Comparison of ENCODE assay signal across 11 mouse cellular contexts in genomic region chr19:10974238-10974865, GRCm38 (mm10). TPM values are rescaled to one million over a fixed set of nuclear protein-coding genes. Genes with fewer than 3 reads are reported as not detected.
A peak's percentile ranks its signal among the peaks of the same experiment; 100 is the strongest.
DNase-seq lines count a peak whose midpoint lies in the region; ATAC-seq and TF ChIP-seq lines count a peak whose summit lies in the region.
"Had no signal": no experiment of that assay in that cellular context is flagged by ENCODE, and none has a peak within 500 bp of the region (broad histone marks: within the 10 kb centered on the region; RNA-seq: fewer than 3 reads in every experiment).

Gene Ms4a10 (minus strand): TSS chr19:10974670.

- H3K36me3 ChIP-seq in heart, embryonic 10.5 days: no peaks in the 10 kb centered on the region
- H3K36me3 ChIP-seq in limb, embryonic 11.5 days (ENCODE audit: control insufficient read depth, insufficient read depth, low read length): no peaks in the 10 kb centered on the region
- H3K36me3 ChIP-seq in limb, embryonic 10.5 days: no peaks in the 10 kb centered on the region
- no peaks in the 10 kb centered on the region for H3K36me3 ChIP-seq in intestine, embryonic 14.5 days (ENCODE audit: control insufficient read depth, insufficient read depth, low read length)
- no peaks in the 10 kb centered on the region for H3K36me3 ChIP-seq in myocyte (ENCODE audit: control insufficient read depth, insufficient read depth)
- H3K36me3 ChIP-seq in forebrain, embryonic 10.5 days (replicated peaks): no peaks in the 10 kb centered on the region

- TF ChIP-seq POLR2A in myocyte (IDR thresholded peaks at IDR 0.05; ENCODE audit: insufficient read length, low read depth): no peak

- H3K27ac ChIP-seq in heart, embryonic 10.5 days: no peak within 1 kb of the TSS
- no peak within 1 kb of the TSS for H3K27ac ChIP-seq in limb, embryonic 11.5 days (replicated peaks; ENCODE audit: low read depth, low read length)
- H3K27ac ChIP-seq in limb, embryonic 10.5 days: no peak within 1 kb of the TSS
- peak within 1 kb of the TSS; percentile 79 for H3K27ac ChIP-seq in intestine, embryonic 14.5 days (ENCODE audit: low read depth)
- H3K27ac ChIP-seq in forebrain, embryonic 10.5 days: no peak within 1 kb of the TSS
- H3K27ac ChIP-seq: layer of hippocampus, adult 2 months had no signal

- peaks cover 9% of the 10 kb centered on the region; the same call in 1 of the 2 replicates for H3K27me3 ChIP-seq in heart, embryonic 10.5 days (ENCODE audit: insufficient read depth, poor library complexity, severe bottlenecking)
- no peaks in the 10 kb centered on the region for H3K27me3 ChIP-seq in limb, embryonic 11.5 days (ENCODE audit: control insufficient read depth, insufficient read depth, low read length)
- no peaks in the 10 kb centered on the region for H3K27me3 ChIP-seq in limb, embryonic 10.5 days (ENCODE audit: low read depth, poor library complexity, severe bottlenecking)
- no peaks in the 10 kb centered on the region for H3K27me3 ChIP-seq in intestine, embryonic 14.5 days (replicated peaks; ENCODE audit: control insufficient read depth, insufficient read depth, low read length)
- H3K27me3 ChIP-seq in myocyte (ENCODE audit: control insufficient read depth, insufficient read depth, insufficient read length): no peaks in the 10 kb centered on the region
- 0 out of 2 replicates have a peak, but pooled peaks cover 7% of the 10 kb centered on the region for H3K27me3 ChIP-seq in forebrain, embryonic 10.5 days (ENCODE audit: poor library complexity, severe bottlenecking)

- H3K79me2 ChIP-seq in myocyte (ENCODE audit: control insufficient read depth, insufficient read depth): no peaks in the 10 kb centered on the region

- no peaks in the 10 kb centered on the region for H3K9me3 ChIP-seq in heart, embryonic 10.5 days
- H3K9me3 ChIP-seq in limb, embryonic 11.5 days (ENCODE audit: control insufficient read depth, low read length): 0 out of 2 replicates have a peak, but pooled peaks cover 3% of the 10 kb centered on the region
- no peaks in the 10 kb centered on the region for H3K9me3 ChIP-seq in limb, embryonic 10.5 days (replicated peaks)
- no peaks in the 10 kb centered on the region; the same call in 1 of the 2 replicates for H3K9me3 ChIP-seq in intestine, embryonic 14.5 days (ENCODE audit: control insufficient read depth, low read length)
- peaks cover 14% of the 10 kb centered on the region; the same call in 1 of the 2 replicates for H3K9me3 ChIP-seq in forebrain, embryonic 10.5 days

- no peak within 1 kb of the TSS for H3K9ac ChIP-seq in limb, embryonic 11.5 days (ENCODE audit: low read length)
- no peak within 1 kb of the TSS for H3K9ac ChIP-seq in intestine, embryonic 14.5 days (ENCODE audit: low read length)

- no peak within 1 kb of the TSS for H3K4me2 ChIP-seq in limb, embryonic 11.5 days (ENCODE audit: low read depth, severe bottlenecking)
- peak within 1 kb of the TSS; percentile 20 for H3K4me2 ChIP-seq in intestine, embryonic 14.5 days (ENCODE audit: low read length)
- H3K4me2 ChIP-seq in myocyte (ENCODE audit: low read depth): peak within 1 kb of the TSS; percentile 54

- no peak within 1 kb of the TSS for H3K4me3 ChIP-seq in heart, embryonic 10.5 days
- no peak within 1 kb of the TSS for H3K4me3 ChIP-seq in limb, embryonic 11.5 days (ENCODE audit: low read depth, low read length)
- H3K4me3 ChIP-seq in limb, embryonic 10.5 days: no peak within 1 kb of the TSS
- no peak within 1 kb of the TSS; the same call in 1 of the 2 replicates for H3K4me3 ChIP-seq in intestine, embryonic 14.5 days (ENCODE audit: low read depth, low read length)
- no peak within 1 kb of the TSS for H3K4me3 ChIP-seq in myocyte
- no peak within 1 kb of the TSS for H3K4me3 ChIP-seq in forebrain, embryonic 10.5 days
- H3K4me3 ChIP-seq: layer of hippocampus, adult 2 months had no signal

- DNase-seq in heart, adult 11 months: peak; percentile 94
- no peak for DNase-seq in heart, embryonic 10.5 days (ENCODE audit: low spot score)
- no peak for DNase-seq in limb, embryonic 11.5 days (ENCODE audit: low spot score)
- no peak for DNase-seq in limb, embryonic 10.5 days (ENCODE audit: low spot score)
- DNase-seq in intestine, embryonic 14.5 days (ENCODE audit: low spot score): no peak
- DNase-seq in forebrain, embryonic 10.5 days (ENCODE audit: extremely low spot score, low spot score): no peak
- no peak for DNase-seq in cerebellum, postnatal 14 days
- DNase-seq: cerebellum, adult 8-10 months; thymus, postnatal 36 days had no signal

- peak; percentile 65; the same call in 1 of the 2 replicates for ATAC-seq in limb, embryonic 11.5 days (ENCODE audit: insufficient number of reproducible peaks, low FRiP score, low TSS enrichment, low read depth)
- ATAC-seq in intestine, embryonic 14.5 days (replicated peaks; ENCODE audit: low FRiP score, low TSS enrichment, low read depth): peak; percentile 53

- WGBS in heart, embryonic 10.5 days: 34% methylated on average over 4 of the region's 4 CpGs
- WGBS in limb, embryonic 11.5 days: 28% methylated on average over 4 of the region's 4 CpGs
- WGBS in limb, embryonic 10.5 days: 43% methylated on average over 4 of the region's 4 CpGs
- WGBS in intestine, embryonic 14.5 days: 14% methylated on average over 4 of the region's 4 CpGs
- 73% methylated on average over 4 of the region's 4 CpGs for whole genome bisulfite sequencing in forebrain, embryonic 10.5 days

- no peak within 1 kb of the TSS for H3ac ChIP-seq in myocyte (ENCODE audit: control insufficient read depth, insufficient read length)

- H3K4me1 ChIP-seq in heart, embryonic 10.5 days: peaks cover 10% of the 10 kb centered on the region
- H3K4me1 ChIP-seq in limb, embryonic 11.5 days (ENCODE audit: control insufficient read depth, insufficient read depth, low read length): no peaks in the 10 kb centered on the region
- peaks cover 14% of the 10 kb centered on the region; the same call in 1 of the 2 replicates for H3K4me1 ChIP-seq in limb, embryonic 10.5 days
- peaks cover 20% of the 10 kb centered on the region for H3K4me1 ChIP-seq in intestine, embryonic 14.5 days (replicated peaks; ENCODE audit: control insufficient read depth, insufficient read depth, low read length)
- peaks cover 4% of the 10 kb centered on the region for H3K4me1 ChIP-seq in forebrain, embryonic 10.5 days

TF ChIP-seq in myocyte, 11 proteins besides CTCF, POLR2A, EP300 and RAD21:
- TF ChIP-seq REST (IDR thresholded peaks at IDR 0.05; ENCODE audit: insufficient read depth, insufficient read length) (no peak), CEBPB (IDR thresholded peaks at IDR 0.05; ENCODE audit: insufficient read depth, poor library complexity, severe bottlenecking) (no peak), E2F4 (IDR thresholded peaks at IDR 0.05; ENCODE audit: insufficient read depth) (no peak), USF1 (IDR thresholded peaks at IDR 0.05; ENCODE audit: low read depth) (no peak), TCF12 (IDR thresholded peaks at IDR 0.05; ENCODE audit: insufficient read depth, poor library complexity, severe bottlenecking) (peak; percentile 70), POLR2AphosphoS2 (IDR thresholded peaks at IDR 0.05; ENCODE audit: insufficient read length, low read depth) (no peak), TCF3 (IDR thresholded peaks at IDR 0.05; ENCODE audit: insufficient read length, low read depth) (peak; percentile 42), MYOG (IDR thresholded peaks at IDR 0.05; ENCODE audit: control insufficient read depth in 1 of 3, insufficient read depth in 1 of 3, insufficient read length in 2 of 3, low read depth in 2 of 3) (peak; percentile 47 to 91 (median 76)), SRF (IDR thresholded peaks at IDR 0.05; ENCODE audit: control insufficient read depth, insufficient read length, low read depth) (peak; percentile 7), MYOD1 (IDR thresholded peaks at IDR 0.05; ENCODE audit: control insufficient read depth in 1 of 3, insufficient read length in 2 of 3, low read depth in 2 of 3) (peak; percentile 20 to 84 (median 69)), MAX (IDR thresholded peaks at IDR 0.05; ENCODE audit: low read depth) (no peak)

RNA-seq across cellular contexts. Expression of gene Ms4a10, which starts in this region (rescaled TPM):
- 0.20 TPM in 1 of 2 replicates, not detected in the other for polyA plus RNA-seq in heart, embryonic 10.5 days (2016; fragmentation: Nextera tagmentation; extraction: Ambion mirVana)
- polyA plus RNA-seq in limb, embryonic 11.5 days (2014; fragmentation: Nextera tagmentation; extraction: Ambion mirVana): not detected in 2 replicates
- polyA plus RNA-seq in limb, embryonic 10.5 days (2016; fragmentation: Nextera tagmentation; extraction: Ambion mirVana): not detected in 2 replicates
- 7.9 TPM in 2 replicates for polyA plus RNA-seq in intestine, embryonic 14.5 days (2014; fragmentation: Nextera tagmentation; extraction: Ambion mirVana)
- polyA plus RNA-seq in myocyte (2012; fragmentation: generic; extraction: Trizol): 0.30 TPM
- polyA plus RNA-seq in forebrain, embryonic 10.5 days (2016; fragmentation: Nextera tagmentation; extraction: Ambion mirVana): not detected in 2 replicates

Comparison
In these comparisons a context has a peak if more than half of its experiments do, and no peak if none do; other contexts are left out.
1. Peak in ATAC-seq in limb, embryonic 11.5 days; RNA of the gene not detected or under 1 TPM.